Comparison of ENCODE assay signal across 13 mouse cellular contexts in the genomic region with DNA sequence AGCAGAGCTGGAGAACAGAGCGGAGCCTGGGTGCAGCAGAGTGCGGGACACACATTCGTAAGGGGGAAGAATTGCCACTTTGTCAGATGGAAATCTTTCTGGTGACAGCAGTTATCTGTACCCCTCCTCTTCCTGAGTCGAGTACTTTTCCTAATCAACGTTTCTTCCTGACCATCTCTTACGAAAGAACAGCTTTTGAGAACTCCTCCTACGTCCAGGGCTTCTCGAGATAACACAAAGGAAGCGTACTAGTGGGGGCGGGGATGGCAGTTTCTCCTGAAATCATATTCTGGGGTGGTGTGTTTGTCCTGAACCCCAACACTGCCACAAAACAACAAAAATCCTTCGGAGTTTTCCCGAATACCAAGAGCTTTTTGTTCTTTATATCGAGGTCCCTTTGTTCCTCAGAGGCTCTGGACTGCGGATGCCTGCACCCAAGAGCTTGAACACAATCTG. TPM values are rescaled to one million over a fixed set of nuclear protein-coding genes. Genes with fewer than 3 reads are reported as not detected.
DNase-seq lines count a peak whose midpoint lies in the region; ATAC-seq and TF ChIP-seq lines count a peak whose summit lies in the region.
"Had no signal": no experiment of that assay in that cellular context is flagged by ENCODE, and none has a peak within 500 bp of the region (broad histone marks: within the 10 kb centered on the region; RNA-seq: fewer than 3 reads in every experiment).

A gene (minus strand): TSS at position 51 of the 456 bp plus-strand sequence.

- H3K27ac ChIP-seq in heart, embryonic 15.5 days: peak within 1 kb of the TSS; percentile 44
- no peak within 1 kb of the TSS for H3K27ac ChIP-seq in liver, embryonic 14.5 days
- H3K27ac ChIP-seq in left cerebral cortex, adult 2 months: no peak within 1 kb of the TSS

- DNase-seq in heart, adult 8-10 months (ENCODE audit: low spot score): no peak
- no peak for DNase-seq in thymus, postnatal 0 days (ENCODE audit: low spot score)
- DNase-seq in thymus, adult 18-20 months: no peak
- no peak for DNase-seq in liver, embryonic 14.5 days (ENCODE audit: low read depth in 3 of 3, low spot score in 3 of 3)
- DNase-seq in gastrocnemius, postnatal 36 days: no peak
- no peak for DNase-seq in left cerebral cortex, adult 8-10 months (ENCODE audit: low spot score in 2 of 2)
- no peak for DNase-seq in left cerebral cortex, adult 2 months (ENCODE audit: extremely low spot score in 1 of 2, low spot score in 2 of 2)
- DNase-seq: cerebellum, adult 2 months; gastrocnemius, postnatal 10 days; left cerebral cortex, postnatal 4 days had no signal

- H3K36me3 ChIP-seq in heart, embryonic 15.5 days: no peaks in the 10 kb centered on the region
- no peaks in the 10 kb centered on the region for H3K36me3 ChIP-seq in liver, embryonic 14.5 days (replicated peaks; ENCODE audit: control insufficient read depth, insufficient read depth, low read depth)

- TF ChIP-seq EP300 in liver, embryonic 14.5 days (IDR thresholded peaks at IDR 0.05; ENCODE audit: low read depth): no peak

- peaks cover 13% of the 10 kb centered on the region for H3K4me1 ChIP-seq in heart, embryonic 15.5 days (replicated peaks)
- H3K4me1 ChIP-seq in liver, embryonic 14.5 days (replicated peaks; ENCODE audit: control insufficient read depth in 2 of 2, insufficient read depth in 2 of 2, low read length in 1 of 2): peaks cover 0 to 5% of the 10 kb centered on the region in 2 experiments; a peak in 2 of 4 replicates

- H3K9ac ChIP-seq in heart, embryonic 15.5 days: no peak within 1 kb of the TSS
- no peak within 1 kb of the TSS for H3K9ac ChIP-seq in liver, embryonic 14.5 days (replicated peaks)

- intact Hi-C loops in gastrocnemius, postnatal 36 days (cut with DNase I): no loop called here
- intact Hi-C loops in left cerebral cortex, adult 2 months (cut with DNase I): no loop called here

- H3K27me3 ChIP-seq in heart, embryonic 15.5 days: no peaks in the 10 kb centered on the region
- H3K27me3 ChIP-seq in liver, embryonic 14.5 days (ENCODE audit: control insufficient read depth, insufficient read depth, low read length): no peaks in the 10 kb centered on the region
- H3K27me3 ChIP-seq: CH12.LX had no signal

- 36% methylated on average over 14 of the region's 14 CpGs for WGBS in heart, embryonic 15.5 days
- 21% methylated on average over 14 of the region's 14 CpGs for WGBS in liver, embryonic 14.5 days (ENCODE audit: insufficient replicate concordance)

- no peaks in the 10 kb centered on the region for H3K9me3 ChIP-seq in heart, embryonic 15.5 days (replicated peaks)
- no peaks in the 10 kb centered on the region for H3K9me3 ChIP-seq in liver, embryonic 14.5 days (ENCODE audit: control insufficient read depth, low read length)

- TF ChIP-seq CTCF in liver, embryonic 14.5 days (IDR thresholded peaks at IDR 0.05; ENCODE audit: low read depth): no peak
- TF ChIP-seq CTCF in left cerebral cortex, adult 2 months (IDR thresholded peaks at IDR 0.05): no peak

- H3K4me2 ChIP-seq in heart, embryonic 15.5 days: peak within 1 kb of the TSS; percentile 33
- H3K4me2 ChIP-seq in liver, embryonic 14.5 days (ENCODE audit: low read depth): peak within 1 kb of the TSS; percentile 18

- H3K4me3 ChIP-seq in heart, embryonic 15.5 days: no peak within 1 kb of the TSS
- no peak within 1 kb of the TSS for H3K4me3 ChIP-seq in liver, embryonic 14.5 days (ENCODE audit: insufficient read depth in 1 of 2, low read depth in 2 of 2, low read length in 2 of 2)
- H3K4me3 ChIP-seq in left cerebral cortex, adult 2 months: no peak within 1 kb of the TSS

- no peak for ATAC-seq in heart, embryonic 15.5 days (replicated peaks; ENCODE audit: insufficient number of reproducible peaks, insufficient read depth, low FRiP score, low read depth)
- no peak for ATAC-seq in liver, embryonic 14.5 days (ENCODE audit: insufficient read depth)
- ATAC-seq: activated CD4-positive, CD25-positive, alpha-beta regulatory T cell, adult 4 months had no signal

RNA-seq across cellular contexts. Expression of the gene that starts here (rescaled TPM):
- 9.2 and 10.6 TPM in 2 replicates for polyA plus RNA-seq in heart, embryonic 15.5 days (2015; fragmentation: Nextera tagmentation; extraction: Ambion mirVana)
- total RNA-seq in heart, adult 8-10 months (2022): 1 to 10 TPM in 2 of 4 experiments, under 1 TPM in 2; 0.46 to 4.2 (median 1.2) TPM
- 13.0 and 13.3 TPM in 2 replicates for polyA plus RNA-seq in thymus, postnatal 0 days (2015; fragmentation: Nextera tagmentation; extraction: Ambion mirVana)
- polyA plus RNA-seq in liver, embryonic 14.5 days (2012; rRNA removed): 3.7 and 4.6 TPM in 2 replicates
- 6.5 and 7.8 TPM in 2 replicates for polyA plus RNA-seq in liver, embryonic 14.5 days (2014; fragmentation: Nextera tagmentation; extraction: Ambion mirVana)
- 1 to 10 TPM in 1 of 2 experiments, under 1 TPM in 1; 0.44 to 1.4 TPM for total RNA-seq in gastrocnemius, postnatal 36 days (2021)
- 1 to 10 TPM in 3 of 4 experiments, under 1 TPM in 1; 0.94 to 1.6 (median 1.2) TPM for total RNA-seq in left cerebral cortex, adult 8-10 months (2022)
- total RNA-seq in left cerebral cortex, adult 2 months (2021): 1 to 10 TPM; 1.9 to 2.0 TPM
